Mouse (Mus musculus): ENCODE measurements at regions not wholly inside any gene's neighbourhood (a gene's known extent, or its start where the extent isn't known, plus 50 kb on each side); places are given as distances from the start of the nearest gene placed in this dataset.

DNA sequence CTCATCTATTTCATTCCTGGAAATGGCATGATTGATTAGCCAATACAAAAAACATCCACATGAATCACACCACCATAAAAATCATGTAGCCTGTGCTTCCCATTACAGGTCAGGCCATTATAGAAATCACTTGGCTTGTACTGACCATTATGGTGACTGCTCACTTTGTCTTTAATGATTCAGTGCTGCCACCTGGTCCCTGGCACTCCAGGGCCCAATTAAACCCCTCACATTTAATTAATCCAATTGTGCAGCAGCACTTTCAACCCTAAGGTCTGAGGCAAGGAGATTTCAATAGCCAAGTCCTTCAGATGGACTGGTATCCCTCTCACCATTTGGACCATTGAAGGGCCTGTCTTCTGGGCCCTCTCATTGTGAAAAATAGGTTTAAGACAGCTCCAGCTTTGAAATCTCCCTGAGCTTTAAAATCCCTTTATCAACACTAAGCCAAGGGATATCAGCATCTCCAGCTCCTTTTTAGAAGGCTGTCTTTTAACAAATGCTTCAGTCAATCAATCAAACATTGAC, 531.6 kb upstream of the Sema6d start:
- H3K36me3 ChIP-seq (ENCODE audit: control insufficient read depth, insufficient read depth, low read length): no peaks in the 10 kb centered on the region

More for the DNA sequence above, 531.6 kb upstream of the Sema6d start:
- no peaks in the 10 kb centered on the region for H3K27me3 ChIP-seq (ENCODE audit: control insufficient read depth, insufficient read depth, low read depth, low read length)
- no peak overlapping the region for H3K9ac ChIP-seq (ENCODE audit: low read length)
- no peaks in the 10 kb centered on the region for H3K9me3 ChIP-seq (ENCODE audit: control insufficient read depth, low read length)
- H3K4me2 ChIP-seq (ENCODE audit: low read depth, low read length): no peak overlapping the region
- no peak overlapping the region for H3K4me3 ChIP-seq (ENCODE audit: low read length)
- ATAC-seq (ENCODE audit: low read depth): no peak
- no peak overlapping the region for H3K27ac ChIP-seq (ENCODE audit: low read length)
- H3K4me1 ChIP-seq (replicated peaks; ENCODE audit: control insufficient read depth, insufficient read depth, low read length): no peaks in the 10 kb centered on the region
